Mouse (Mus musculus): Measurements from ENCODE around the gene Thsd4. TPM values are rescaled to one million over a fixed set of nuclear protein-coding genes. Genes with fewer than 3 reads are reported as not detected.

Gene Thsd4
- polyA plus RNA-seq, 1 experiment = 1.9 TPM

DNA sequence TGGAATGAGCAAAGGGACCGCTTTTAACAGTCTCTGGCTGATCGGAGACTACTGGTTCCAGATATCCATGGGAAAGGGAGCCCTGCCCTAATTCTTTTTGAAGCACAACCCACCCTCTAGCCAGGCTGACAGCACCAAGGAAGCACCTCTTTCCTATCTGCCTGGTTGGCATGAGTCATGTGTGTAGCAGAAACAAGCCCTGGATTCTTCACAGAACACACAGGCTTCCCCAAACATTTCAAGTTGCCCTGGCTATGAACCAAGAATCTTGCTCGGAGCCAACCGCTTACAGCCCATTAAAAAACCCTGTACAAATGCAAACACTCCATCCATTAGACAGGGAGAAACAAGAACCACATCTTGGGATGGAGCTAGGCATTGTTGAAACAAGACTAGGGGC is 76.0 kb downstream of the Thsd4 start:
- Histone ChIP-seq H3K27ac (ENCODE audit: insufficient read depth, low read length) (no peak overlapping the region), H3K27me3 (ENCODE audit: control insufficient read depth, insufficient read depth, low read length, poor library complexity, severe bottlenecking) (no peaks in the 10 kb centered on the region), H3K4me3 (ENCODE audit: low read depth, low read length) (no peak overlapping the region), H3K9me3 (replicated peaks; ENCODE audit: control insufficient read depth, insufficient read depth, low read length, poor library complexity, severe bottlenecking) (no peaks in the 10 kb centered on the region), H3K9ac (ENCODE audit: low read depth, poor library complexity, severe bottlenecking) (no peak overlapping the region), H3K36me3 (ENCODE audit: control insufficient read depth, insufficient read depth, low read length, poor library complexity, severe bottlenecking) (no peaks in the 10 kb centered on the region), H3K4me1 (ENCODE audit: control insufficient read depth, insufficient read depth, low read length) (no peaks in the 10 kb centered on the region)
- no peak for TF ChIP-seq CTCF (IDR thresholded peaks at IDR 0.05; ENCODE audit: low read depth, low read length)
- no peak for TF ChIP-seq EP300 (IDR thresholded peaks at IDR 0.05; ENCODE audit: insufficient read depth, low read depth, low read length)
- TF ChIP-seq POLR2A (IDR thresholded peaks at IDR 0.05; ENCODE audit: insufficient read depth, low read length) = no peak

- TF ChIP-seq POLR2A (IDR thresholded peaks at IDR 0.05; ENCODE audit: insufficient read depth, low read length) = no peak
- TF ChIP-seq EP300 (IDR thresholded peaks at IDR 0.05; ENCODE audit: insufficient read depth, low read depth, low read length) = no peak
- TF ChIP-seq CTCF (IDR thresholded peaks at IDR 0.05; ENCODE audit: low read depth, low read length) = no peak
- Histone ChIP-seq H3K27me3 (ENCODE audit: control insufficient read depth, insufficient read depth, low read length, poor library complexity, severe bottlenecking) (no peaks in the 10 kb centered on the region), H3K9me3 (replicated peaks; ENCODE audit: control insufficient read depth, insufficient read depth, low read length, poor library complexity, severe bottlenecking) (0 out of 2 replicates have a peak, but pooled peaks cover 6% of the 10 kb centered on the region), H3K4me1 (ENCODE audit: control insufficient read depth, insufficient read depth, low read length) (no peaks in the 10 kb centered on the region), H3K27ac (ENCODE audit: insufficient read depth, low read length) (no peak overlapping the region), H3K9ac (ENCODE audit: low read depth, poor library complexity, severe bottlenecking) (no peak overlapping the region), H3K4me3 (ENCODE audit: low read depth, low read length) (no peak overlapping the region), H3K36me3 (ENCODE audit: control insufficient read depth, insufficient read depth, low read length, poor library complexity, severe bottlenecking) (no peaks in the 10 kb centered on the region)
Observed at GRCm38 (mm10) chr9:60441274-60441902, 80.5 kb downstream of the Thsd4 start.

- H3K4me3 ChIP-seq (ENCODE audit: low read depth, low read length) = no peak overlapping the region
- no peaks in the 10 kb centered on the region for H3K36me3 ChIP-seq (ENCODE audit: control insufficient read depth, insufficient read depth, low read length, poor library complexity, severe bottlenecking)
- H3K9me3 ChIP-seq (replicated peaks; ENCODE audit: control insufficient read depth, insufficient read depth, low read length, poor library complexity, severe bottlenecking) = 0 out of 2 replicates have a peak, but pooled peaks cover 6% of the 10 kb centered on the region
- no peaks in the 10 kb centered on the region for H3K4me1 ChIP-seq (ENCODE audit: control insufficient read depth, insufficient read depth, low read length)
- no peak for TF ChIP-seq POLR2A (IDR thresholded peaks at IDR 0.05; ENCODE audit: insufficient read depth, low read length)
- TF ChIP-seq EP300 (IDR thresholded peaks at IDR 0.05; ENCODE audit: insufficient read depth, low read depth, low read length) = no peak
- TF ChIP-seq CTCF (IDR thresholded peaks at IDR 0.05; ENCODE audit: low read depth, low read length) = no peak
- no peak overlapping the region for H3K9ac ChIP-seq (ENCODE audit: low read depth, poor library complexity, severe bottlenecking)
- no peaks in the 10 kb centered on the region for H3K27me3 ChIP-seq (ENCODE audit: control insufficient read depth, insufficient read depth, low read length, poor library complexity, severe bottlenecking)
- no peak overlapping the region for H3K27ac ChIP-seq (ENCODE audit: insufficient read depth, low read length)
Observed at GRCm38 (mm10) chr9:60440506-60440905, 81.3 kb downstream of the Thsd4 start.

GRCm38 (mm10) chr9:60436246-60436645 is 85.6 kb downstream of the Thsd4 start:
- Histone ChIP-seq H3K9me3 (replicated peaks; ENCODE audit: control insufficient read depth, insufficient read depth, low read length, poor library complexity, severe bottlenecking) (0 out of 2 replicates have a peak, but pooled peaks cover 6% of the 10 kb centered on the region), H3K27ac (ENCODE audit: insufficient read depth, low read length) (no peak overlapping the region), H3K36me3 (ENCODE audit: control insufficient read depth, insufficient read depth, low read length, poor library complexity, severe bottlenecking) (no peaks in the 10 kb centered on the region), H3K4me1 (ENCODE audit: control insufficient read depth, insufficient read depth, low read length) (no peaks in the 10 kb centered on the region), H3K27me3 (ENCODE audit: control insufficient read depth, insufficient read depth, low read length, poor library complexity, severe bottlenecking) (no peaks in the 10 kb centered on the region), H3K4me3 (ENCODE audit: low read depth, low read length) (no peak overlapping the region), H3K9ac (ENCODE audit: low read depth, poor library complexity, severe bottlenecking) (no peak overlapping the region)
- TF ChIP-seq POLR2A (IDR thresholded peaks at IDR 0.05; ENCODE audit: insufficient read depth, low read length) (no peak), CTCF (IDR thresholded peaks at IDR 0.05; ENCODE audit: low read depth, low read length) (no peak), EP300 (IDR thresholded peaks at IDR 0.05; ENCODE audit: insufficient read depth, low read depth, low read length) (no peak)

DNA sequence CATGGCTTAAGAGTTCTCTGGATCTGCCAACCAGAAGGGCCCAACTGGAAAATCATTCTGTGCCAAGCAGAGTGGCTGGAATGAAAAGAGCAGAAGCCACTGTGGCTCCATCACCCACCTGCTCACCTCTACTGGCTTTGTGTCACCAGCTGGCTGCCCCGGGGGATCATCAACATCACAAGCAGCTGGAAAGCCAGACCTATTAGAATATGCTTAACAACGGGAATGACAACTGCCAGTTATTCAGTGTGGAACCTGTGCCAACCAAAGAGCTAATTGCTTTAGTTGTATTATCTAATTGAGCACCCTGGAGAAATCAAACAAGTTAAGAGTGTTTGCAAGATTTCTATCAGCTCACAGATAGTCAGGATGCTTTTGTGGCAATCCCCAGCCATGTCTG is 87.8 kb downstream of the Thsd4 start:
- H3K4me3 ChIP-seq (ENCODE audit: low read depth, low read length) = no peak overlapping the region

GRCm38 (mm10) chr9:60431924-60432323 is 89.9 kb downstream of the Thsd4 start:
- H3K36me3 ChIP-seq (ENCODE audit: control insufficient read depth, insufficient read depth, low read length, poor library complexity, severe bottlenecking) = no peaks in the 10 kb centered on the region
- H3K4me1 ChIP-seq (ENCODE audit: control insufficient read depth, insufficient read depth, low read length) = no peaks in the 10 kb centered on the region
- no peaks in the 10 kb centered on the region for H3K27me3 ChIP-seq (ENCODE audit: control insufficient read depth, insufficient read depth, low read length, poor library complexity, severe bottlenecking)
- no peak overlapping the region for H3K9ac ChIP-seq (ENCODE audit: low read depth, poor library complexity, severe bottlenecking)
- no peak overlapping the region for H3K4me3 ChIP-seq (ENCODE audit: low read depth, low read length)
- TF ChIP-seq CTCF (IDR thresholded peaks at IDR 0.05; ENCODE audit: low read depth, low read length) = no peak
- TF ChIP-seq EP300 (IDR thresholded peaks at IDR 0.05; ENCODE audit: insufficient read depth, low read depth, low read length) = no peak
- TF ChIP-seq POLR2A (IDR thresholded peaks at IDR 0.05; ENCODE audit: insufficient read depth, low read length) = no peak
- H3K9me3 ChIP-seq (replicated peaks; ENCODE audit: control insufficient read depth, insufficient read depth, low read length, poor library complexity, severe bottlenecking) = no peaks in the 10 kb centered on the region
- H3K27ac ChIP-seq (ENCODE audit: insufficient read depth, low read length) = no peak overlapping the region

More for the DNA sequence above, 87.8 kb downstream of the Thsd4 start:
- TF ChIP-seq EP300 (IDR thresholded peaks at IDR 0.05; ENCODE audit: insufficient read depth, low read depth, low read length) (peak; percentile 60; the same call in 1 of the 2 replicates), CTCF (IDR thresholded peaks at IDR 0.05; ENCODE audit: low read depth, low read length) (no peak)
- H3K4me1 ChIP-seq (ENCODE audit: control insufficient read depth, insufficient read depth, low read length) = no peaks in the 10 kb centered on the region
- H3K9ac ChIP-seq (ENCODE audit: low read depth, poor library complexity, severe bottlenecking) = no peak overlapping the region
- H3K9me3 ChIP-seq (replicated peaks; ENCODE audit: control insufficient read depth, insufficient read depth, low read length, poor library complexity, severe bottlenecking) = no peaks in the 10 kb centered on the region
- no peaks in the 10 kb centered on the region for H3K36me3 ChIP-seq (ENCODE audit: control insufficient read depth, insufficient read depth, low read length, poor library complexity, severe bottlenecking)
- H3K27ac ChIP-seq (ENCODE audit: insufficient read depth, low read length) = no peak overlapping the region
- H3K27me3 ChIP-seq (ENCODE audit: control insufficient read depth, insufficient read depth, low read length, poor library complexity, severe bottlenecking) = no peaks in the 10 kb centered on the region
